Mouse (Mus musculus) G1E (cell line): ENCODE results near the gene Fam189a1.

Experiments
- CTCF ChIP-seq: IDR thresholded peaks from 2 replicates; pipeline ENCODE4 v1.5.1; 2012; ENCODE audit warnings: low read depth, low read length, inconsistent platforms, mixed read lengths
- GATA1 ChIP-seq: IDR thresholded peaks from 2 replicates; pipeline ENCODE4 v1.6.1; 2012; ENCODE audit warnings: borderline replicate concordance, low read length, inconsistent platforms, mixed read lengths
- TAL1 ChIP-seq: conservative IDR thresholded peaks from 2 replicates; pipeline ENCODE4 v1.6.1; 2012; ENCODE audit warnings: low read depth, low read length, inconsistent platforms, mixed read lengths

GRCm38 (mm10) chr7:65093314-65093713, 63.1 kb downstream of the Fam189a1 start:
- TF ChIP-seq CTCF (no peak), GATA1 (no peak), TAL1 (no peak)
